Mouse (Mus musculus): ENCODE measurements around the gene Tpra1.

Tpra1 gene

DNA sequence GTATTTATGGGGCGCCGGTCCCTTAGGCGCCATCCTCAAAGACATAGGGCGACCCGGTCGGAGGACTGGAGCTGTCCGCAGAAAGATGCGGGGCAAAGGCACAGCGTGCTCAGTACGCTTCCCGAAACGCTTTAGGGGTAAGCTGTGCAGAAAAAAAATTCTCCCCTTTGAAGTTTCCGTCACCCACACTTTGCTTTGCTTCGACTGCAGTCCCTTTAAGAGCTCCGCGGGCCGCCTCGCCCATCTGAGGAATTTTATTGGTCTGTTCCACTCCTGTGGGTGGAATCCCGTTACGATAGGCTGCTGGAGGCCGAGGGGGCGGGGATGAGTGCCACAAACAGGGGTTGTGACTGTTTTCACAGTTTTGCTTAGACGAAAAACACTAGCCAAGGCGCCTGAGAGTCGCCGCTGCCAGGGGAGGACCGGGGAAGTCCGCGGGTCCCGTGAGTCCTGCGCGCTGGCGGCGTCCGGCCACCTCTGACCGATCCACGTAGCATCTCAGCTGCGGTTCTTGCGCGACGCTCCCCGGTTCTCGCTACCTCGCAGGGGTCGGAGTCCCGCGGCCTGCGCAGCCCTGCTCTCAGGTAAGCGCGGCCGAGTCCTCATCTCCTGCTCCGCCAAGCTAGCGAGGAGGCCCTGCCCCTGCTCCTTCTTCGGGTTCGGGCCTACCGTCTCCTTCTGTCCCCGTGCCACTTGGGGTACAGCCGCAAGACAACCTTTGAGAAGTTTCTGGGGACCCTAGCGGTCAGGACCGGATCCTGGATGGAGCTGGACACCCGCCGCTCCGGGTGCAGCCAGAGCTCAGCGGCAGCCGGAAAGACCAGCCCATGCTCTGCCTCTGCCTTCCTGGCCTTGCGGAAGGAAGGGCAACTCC lies at the start of gene Tpra1:
TSS of gene Tpra1 (plus strand) at position 305 of the 874 bp plus-strand sequence.
- peak; percentile 98 for DNase-seq

DNA sequence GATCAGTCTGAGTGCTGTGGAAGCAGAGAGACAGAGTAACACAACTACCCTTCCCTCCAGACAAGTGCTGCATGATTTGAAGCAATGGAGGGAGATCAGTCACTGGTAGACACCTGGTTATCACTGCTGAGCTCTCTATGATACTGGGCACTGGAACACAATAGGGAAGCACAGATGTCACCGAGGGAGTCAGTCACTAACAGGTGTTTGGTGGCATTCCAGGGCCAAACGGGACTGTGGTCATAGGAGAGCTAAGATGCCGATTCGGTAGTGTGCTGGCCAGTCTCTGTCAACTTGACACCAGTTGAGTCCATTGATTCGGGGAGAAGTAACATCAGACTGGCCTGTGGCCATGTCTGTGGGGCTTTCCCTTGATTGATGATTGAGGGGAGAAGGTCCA lies 47.5 kb upstream of the Tpra1 start:
- no peak for DNase-seq

DNA sequence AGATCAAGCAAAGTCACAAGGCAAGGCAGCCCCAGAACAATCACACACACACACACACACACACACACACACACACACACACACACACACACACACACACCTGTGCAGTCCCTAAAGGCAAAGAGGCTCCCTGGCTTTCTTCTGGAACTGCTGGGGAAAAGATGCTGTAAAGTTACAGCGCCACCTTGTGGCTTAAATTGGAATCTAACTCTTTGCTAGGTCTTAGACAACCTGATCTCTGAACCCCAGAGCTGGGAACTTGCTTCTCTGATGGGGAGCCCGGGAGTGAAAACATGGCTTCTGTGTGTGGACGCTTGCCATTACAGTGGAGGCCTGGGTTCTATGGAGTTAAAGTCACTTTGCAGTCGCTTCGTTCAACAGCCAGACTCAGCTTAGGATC lies 46.4 kb upstream of the Tpra1 start:
- DNase-seq: no peak

DNA sequence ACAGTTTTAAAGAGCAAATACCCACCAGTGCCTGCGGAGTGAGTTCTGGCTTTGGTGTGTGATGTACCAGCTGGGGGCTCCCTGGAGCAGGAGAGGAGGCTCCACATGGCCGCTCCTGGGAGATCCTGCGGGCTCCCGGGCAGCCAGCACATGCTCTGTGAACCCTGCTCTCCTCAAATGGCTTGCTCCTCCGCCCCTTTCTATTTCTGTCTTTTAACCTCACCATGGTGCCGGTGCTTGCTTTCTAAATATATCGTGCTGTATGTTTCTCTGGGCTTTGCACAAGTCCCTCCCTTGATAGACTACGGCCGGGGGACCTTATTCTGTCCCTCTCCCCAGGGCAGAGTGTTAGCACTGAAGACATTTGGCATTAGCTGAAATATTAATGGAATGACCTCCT lies 44.8 kb upstream of the Tpra1 start:
- DNase-seq: peak; percentile 65

DNA sequence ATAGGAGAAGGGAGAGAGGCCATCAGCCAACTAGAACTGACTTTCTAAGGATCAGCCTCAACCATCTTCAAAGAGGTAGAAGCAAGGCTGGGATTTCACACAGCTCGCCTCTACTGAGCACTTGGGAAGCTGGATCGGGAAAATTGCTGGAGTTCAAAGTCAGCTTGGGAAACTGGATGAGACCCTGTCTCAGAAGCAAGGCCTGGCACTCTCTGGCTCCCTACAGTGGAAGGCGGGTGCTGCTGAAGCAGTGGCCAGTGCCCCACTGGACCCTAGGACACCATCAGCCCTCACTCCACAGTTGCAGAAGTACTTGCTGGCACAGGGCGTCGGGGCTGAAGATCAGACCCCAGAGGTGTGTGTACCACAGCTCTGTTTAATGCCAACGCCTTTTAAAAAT lies 44.2 kb upstream of the Tpra1 start:
- no peak for DNase-seq

DNA sequence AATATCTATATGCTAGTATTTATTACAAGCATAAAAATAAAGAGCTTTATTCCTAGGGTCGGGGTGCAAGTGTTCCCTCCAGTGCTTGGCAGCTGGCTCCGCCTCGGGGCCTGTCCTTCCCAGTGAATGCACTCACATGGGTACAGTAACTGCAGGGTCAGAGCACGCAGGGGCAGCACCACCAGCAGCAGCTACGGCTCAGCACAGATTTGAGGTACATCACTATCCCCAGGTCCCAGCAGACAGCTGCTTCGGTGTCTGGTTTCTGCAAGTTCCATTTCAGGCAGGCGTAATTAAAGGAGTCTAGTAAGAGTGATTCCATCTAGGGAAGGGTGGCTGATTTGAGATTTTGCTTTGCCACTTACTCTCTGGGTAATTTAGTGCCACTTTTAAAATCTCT lies 43.7 kb upstream of the Tpra1 start:
- DNase-seq: no peak

DNA sequence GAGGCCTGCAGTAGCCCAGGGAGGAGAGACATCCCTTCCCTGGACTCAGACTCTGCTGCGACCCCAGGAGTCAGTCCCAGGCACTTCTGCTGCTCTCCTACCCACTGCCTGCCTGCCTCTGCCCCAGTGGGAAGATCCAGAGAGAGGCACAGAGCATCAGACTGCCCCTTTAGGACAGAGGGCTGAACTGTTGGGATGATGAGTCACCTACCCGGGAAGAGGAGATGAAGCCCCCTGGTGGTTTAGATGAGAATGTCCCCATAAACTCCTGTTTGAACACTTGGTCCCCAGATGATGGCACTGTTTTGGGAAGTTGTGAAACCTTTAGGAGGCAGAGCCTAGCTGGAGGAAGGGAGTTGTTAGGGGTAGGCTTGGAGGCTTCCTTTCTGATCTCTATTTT lies 41.1 kb upstream of the Tpra1 start:
- DNase-seq: no peak

DNA sequence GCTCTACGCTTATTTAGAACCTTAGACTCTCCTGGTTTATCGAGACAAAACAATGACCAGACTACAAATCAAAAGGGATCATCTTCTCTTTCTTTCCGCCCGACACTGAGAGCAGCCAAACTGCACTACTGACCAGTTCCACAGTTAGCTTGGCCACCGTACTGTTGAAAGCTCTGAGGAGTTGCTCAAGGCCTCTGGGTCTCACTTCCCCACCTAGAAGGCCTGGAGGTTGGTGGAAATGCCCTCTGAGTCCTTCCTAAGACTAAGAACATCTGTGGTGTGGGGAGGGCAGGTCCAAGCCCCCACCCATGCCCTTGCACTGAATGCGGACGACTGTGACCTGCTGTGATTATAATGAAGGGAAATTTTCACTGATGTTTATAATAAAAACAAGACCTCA lies 36.3 kb upstream of the Tpra1 start:
- no peak for DNase-seq

DNA sequence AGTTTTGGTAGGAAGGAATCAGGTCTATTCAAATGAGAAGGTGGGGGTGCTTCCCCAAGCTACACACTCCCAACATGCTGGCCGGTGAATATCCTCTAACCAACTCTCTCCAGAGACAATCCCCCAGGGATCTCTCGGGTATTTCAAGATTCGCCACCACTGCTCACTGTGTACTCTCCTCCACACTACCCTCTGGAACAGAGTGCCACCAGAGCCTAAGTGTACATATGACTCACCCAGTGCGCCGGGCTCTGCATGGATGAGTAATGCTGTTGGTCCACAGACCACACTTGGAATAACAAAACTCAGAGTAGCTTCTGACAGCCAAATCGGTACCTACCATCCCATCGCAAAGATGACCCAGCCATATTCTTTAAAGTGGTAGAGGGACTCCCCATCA lies 32.6 kb upstream of the Tpra1 start:
- no peak for DNase-seq

DNA sequence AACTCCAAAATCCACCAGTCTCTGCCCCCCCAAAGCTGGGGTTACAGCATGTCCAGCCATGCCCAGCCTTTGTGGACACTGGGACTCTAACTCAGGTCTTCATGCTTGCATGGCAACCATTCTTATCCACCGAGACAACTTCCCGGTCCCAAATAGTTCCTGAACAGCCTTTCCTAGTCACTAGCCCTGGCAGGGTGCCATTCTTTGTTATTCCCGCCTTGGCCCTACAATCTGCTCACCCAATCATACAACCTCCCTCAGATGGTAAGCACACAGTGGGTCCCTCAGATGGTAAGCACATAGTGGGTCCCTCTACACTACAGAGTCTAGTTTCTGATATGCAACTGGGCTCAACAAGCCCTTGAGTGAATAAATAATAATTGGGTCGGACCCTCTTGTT lies 31.5 kb upstream of the Tpra1 start:
- DNase-seq: no peak

DNA sequence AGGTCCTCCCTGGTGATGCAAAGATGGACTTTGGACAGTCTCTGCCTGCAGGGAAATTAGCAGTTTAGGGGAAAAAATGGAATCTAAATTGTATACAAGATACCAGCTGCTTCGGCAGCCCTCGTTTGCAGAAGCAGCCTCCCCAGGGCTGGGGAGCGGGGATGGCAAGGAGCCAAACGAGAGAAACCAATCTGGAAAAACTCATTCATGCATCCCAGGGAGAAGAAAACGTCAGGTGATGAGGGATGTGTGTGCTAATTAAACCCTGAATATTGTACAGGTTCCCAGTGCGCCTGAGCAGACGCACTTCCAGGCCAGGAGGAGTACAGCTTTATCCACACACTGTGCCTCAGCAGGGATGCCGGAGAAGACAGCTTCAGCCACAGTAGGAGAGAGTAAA lies 30.5 kb upstream of the Tpra1 start:
- DNase-seq: no peak

DNA sequence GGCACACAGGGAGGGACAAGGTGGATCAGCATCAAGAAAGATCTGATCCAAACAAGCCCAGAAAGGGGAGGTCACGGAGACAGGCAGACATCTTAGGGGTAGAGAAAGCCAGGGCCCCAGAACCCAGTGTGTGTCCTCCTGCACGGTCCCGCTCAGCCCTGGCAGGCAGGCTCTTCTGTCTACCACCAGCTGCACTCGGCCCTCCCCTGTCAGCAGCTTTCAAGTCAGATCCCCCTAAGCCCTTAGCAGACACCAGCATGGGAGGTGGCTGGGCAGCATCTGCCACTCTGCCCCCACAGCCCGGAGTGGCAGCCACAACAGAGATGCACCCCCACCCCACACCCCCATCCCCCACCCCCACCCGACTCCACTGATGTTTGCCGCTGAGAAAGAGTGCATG lies 29.2 kb upstream of the Tpra1 start:
- no peak for DNase-seq

DNA sequence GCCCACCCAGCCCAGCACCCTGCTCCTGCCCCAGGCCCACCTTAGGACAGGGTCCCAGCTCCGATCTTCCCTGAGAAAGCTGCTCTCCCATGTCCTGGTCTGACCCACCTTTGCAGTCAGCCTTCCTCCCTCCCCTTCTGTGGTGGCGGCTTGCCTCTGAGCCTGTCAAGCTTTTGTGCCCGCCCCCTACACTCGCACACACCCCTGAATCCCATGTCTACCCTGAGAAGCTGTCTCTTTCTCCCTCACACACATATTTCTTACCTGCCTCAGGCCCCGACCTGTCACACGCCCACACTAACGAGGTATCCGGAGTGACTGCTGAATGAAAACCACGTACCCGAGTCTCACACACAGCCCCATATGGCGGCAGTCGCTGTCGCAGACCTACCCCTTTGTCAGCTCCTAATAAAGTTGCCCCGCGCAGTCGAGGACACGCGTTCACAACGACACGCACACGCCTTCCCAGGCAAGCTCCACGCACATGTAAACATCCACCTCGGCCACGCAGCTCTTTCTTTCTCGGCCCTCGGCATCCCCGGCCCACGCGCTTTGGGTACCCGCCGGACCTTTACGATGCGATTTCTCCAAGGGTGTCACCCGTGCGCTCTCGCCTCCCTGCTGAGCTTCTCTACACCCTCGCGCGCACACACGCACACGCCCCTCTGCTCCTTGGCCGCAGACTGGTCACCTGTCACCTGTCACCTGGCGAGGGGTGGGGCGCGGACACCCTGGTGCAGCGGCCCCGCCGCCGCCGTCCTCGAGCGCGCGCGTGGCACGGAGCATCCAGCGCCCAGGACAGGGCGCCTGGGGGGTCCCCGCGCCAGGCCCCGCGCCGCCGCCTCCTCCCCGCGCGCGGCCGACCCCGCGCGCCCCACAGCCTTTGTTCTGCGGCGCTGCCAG lies 27.8 kb upstream of the Tpra1 start:
- no peak for DNase-seq

DNA sequence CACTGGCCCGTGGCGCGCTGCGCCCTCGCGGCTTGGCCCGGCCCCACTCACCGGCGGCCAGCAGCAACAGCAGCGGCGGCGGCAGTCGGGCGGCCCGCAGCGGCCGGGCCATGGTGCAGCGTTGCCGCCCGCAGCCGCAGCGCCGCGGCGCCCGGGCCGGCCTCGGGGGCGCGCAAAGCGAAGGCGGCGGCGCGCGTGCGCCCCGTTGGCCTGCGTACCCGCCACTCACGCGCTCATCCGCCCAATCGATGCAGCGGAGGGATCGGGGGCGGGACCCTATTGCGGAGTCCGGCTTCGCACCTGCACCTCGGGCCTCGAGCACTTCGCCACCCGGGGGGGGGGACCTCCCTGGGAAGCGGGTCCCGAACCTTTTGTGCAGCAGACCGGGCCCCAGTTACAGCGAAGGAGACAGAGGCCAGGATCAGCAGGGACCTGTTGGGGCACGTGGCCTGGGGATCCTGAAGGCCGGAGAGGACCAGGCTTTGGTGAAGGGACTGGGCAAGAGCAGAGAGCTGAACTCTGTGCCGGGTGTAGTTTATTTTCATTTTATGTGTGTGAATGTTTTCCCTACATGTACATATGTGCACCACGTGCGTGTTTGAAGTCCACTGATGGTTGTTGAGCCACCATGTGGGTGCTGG lies 27.1 kb upstream of the Tpra1 start, which contains the start of gene Podxl2:
TSS of gene Podxl2 (minus strand) at position 177 of the 641 bp plus-strand sequence.
- DNase-seq: peak; percentile 30

DNA sequence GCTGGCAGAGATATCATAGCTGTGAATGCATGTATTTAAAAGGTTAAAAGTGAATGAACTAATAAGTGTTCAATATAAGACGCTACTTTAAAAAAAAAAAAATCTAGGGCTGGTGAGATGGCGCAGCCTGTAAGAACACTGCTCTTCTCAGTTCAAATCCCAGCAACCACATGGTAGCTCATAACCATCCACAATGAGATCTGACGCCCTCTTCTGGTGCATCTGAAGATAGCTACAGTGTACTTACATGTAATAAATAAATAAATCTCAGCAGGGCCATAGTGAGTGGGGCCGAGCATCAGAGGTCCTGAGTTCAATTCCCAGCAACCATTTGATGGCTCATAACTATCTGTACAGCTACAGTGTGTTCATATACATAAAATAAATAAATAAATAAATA lies 22.6 kb upstream of the Tpra1 start:
- no peak for DNase-seq

DNA sequence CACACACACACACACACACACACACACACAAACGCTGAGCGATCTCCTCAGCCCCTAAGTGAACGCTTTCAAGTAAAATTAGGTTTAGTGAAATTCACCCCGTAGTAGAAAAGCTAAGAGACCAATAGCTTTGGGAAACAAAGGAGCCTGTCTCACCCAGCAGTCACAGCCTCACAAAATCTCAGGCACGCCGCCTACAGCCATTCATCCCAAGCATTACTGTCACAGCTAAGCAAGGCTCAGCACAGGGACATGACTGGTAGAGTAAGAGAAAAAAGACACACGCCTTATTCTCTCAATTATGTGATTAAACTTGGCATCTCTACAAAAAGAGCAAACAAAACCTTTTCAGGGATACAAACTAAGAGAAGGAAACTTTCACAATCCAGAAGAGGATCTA lies 20.7 kb upstream of the Tpra1 start:
- no peak for DNase-seq

DNA sequence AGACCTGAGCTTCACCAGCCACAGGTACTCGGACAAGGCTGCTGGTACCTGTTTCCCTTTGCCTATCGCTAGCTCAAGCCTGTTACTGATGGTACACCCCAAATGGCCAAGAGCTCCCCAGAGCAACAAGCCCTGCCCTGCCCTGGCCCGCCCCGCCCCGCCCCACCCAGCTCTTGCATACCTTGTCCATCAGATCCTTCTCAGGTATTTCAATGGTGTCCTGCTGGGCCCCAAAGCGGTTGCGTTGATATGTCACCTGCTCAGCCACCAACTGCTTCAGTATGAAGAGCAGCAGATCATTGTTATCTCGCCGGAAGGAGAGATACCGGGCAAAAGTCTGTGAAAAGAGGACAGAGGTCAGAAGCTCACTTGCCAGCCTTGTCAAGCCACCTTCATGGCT lies 17.9 kb upstream of the Tpra1 start:
- DNase-seq: no peak

DNA sequence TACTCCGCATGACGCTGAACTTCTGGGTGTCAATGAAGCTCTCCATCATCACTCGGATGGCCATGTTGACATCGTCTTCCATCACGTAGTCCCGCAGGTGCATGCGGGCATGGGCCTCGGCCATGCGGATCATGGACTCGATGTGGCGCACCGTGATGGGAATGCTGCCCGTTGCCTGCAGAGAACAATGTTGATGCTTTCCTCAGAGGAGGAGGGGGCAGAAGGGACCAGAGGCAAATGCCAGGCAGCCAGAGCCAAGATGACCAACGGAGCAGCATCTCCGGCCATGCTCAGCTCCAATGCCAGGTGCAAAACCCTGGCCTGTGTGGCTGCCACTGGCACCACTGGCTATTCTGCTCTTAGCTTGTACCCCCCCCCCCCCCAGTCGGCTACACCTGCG lies 17.4 kb upstream of the Tpra1 start:
- no peak for DNase-seq

DNA sequence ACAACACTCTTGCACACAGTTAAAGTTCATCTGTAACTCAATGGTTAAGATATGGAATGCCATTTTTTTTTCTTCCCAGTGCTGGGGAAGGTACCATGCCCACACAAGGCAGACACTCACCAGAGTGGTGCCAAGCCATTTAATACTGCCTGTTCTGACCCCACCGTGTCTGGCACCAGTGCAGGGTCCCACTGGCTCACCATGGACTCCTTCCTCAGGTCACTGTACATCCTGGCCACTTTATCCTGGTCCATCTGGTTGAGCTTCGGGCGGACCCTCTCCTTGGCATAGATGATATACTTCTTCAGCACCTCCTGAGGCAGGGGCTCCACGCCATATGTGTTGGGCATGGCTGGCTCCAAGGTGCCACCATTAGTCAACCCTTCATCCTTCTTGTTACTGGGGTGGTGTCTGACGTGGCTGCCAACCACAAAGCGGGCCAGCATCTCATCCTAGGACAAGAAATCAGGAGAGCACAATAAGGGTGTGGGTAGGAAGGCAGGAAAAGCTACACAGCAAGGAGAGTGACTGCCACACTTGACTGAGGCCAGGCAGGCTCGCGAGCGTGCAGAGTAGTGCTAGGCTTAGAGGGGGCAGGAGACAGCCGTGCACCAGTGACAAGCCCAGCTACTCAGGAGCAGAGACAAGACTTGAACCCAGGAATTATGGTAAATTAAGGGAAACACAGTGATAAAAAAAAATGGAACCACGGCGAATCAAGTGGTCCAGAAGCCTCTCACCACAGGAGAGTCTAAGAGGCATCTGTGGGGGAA lies 16.2 kb upstream of the Tpra1 start:
- DNase-seq: no peak

DNA sequence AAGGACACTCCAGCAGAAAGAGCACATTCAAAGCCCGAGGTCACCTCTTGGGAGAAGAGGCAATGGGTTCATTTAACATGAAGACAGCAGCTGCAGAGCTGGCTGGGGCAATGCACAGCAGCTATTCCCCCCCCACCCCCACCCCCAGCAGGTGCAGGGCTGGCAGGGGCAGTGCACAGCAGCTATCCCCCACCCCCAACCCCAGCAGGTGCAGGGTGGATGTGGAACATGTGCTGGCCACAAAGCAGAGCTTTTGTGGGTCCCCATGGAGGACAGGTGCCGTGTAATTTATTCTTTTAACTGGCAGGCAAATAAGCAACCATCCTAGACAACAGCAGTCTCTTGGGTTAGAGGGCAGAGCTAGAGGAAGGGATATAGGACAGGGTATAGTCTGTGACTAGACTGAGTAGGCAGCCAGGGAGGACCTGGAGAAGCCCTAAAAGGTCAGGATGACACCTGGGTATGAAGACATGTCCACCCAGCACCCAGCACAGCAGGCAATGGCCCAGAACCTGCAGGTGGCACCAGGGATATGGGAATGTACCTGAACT lies 15.6 kb upstream of the Tpra1 start:
- DNase-seq: no peak

DNA sequence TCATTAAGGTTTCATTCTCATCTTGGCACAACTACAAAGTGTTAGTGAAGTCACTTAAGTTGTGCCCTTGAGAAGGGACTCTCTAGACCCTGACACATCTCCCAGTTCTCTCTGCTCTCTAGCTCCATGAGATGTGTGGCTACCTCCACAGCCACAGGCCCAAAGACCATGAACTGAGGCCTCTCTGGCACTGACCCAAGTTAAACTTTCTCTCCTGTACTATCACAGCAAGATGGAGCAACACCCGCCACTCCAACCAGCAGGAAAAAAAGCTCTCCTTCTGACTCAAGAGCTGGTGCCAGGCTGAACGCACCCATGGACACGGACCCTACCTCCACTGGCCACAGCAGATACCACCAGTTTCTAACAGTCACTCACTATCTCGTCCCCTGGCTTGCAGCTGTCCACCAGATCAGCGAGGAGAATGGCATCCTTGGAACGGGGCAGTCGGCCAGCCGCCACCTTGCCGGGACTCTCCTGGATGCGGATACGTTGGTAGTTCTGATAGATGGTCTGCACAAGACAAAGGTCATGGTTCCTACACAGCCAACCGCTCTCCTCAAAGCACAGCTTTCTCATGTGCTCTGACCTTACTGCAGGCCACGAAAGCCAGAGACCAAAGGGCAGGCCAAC lies 12.5 kb upstream of the Tpra1 start:
- DNase-seq: no peak

DNA sequence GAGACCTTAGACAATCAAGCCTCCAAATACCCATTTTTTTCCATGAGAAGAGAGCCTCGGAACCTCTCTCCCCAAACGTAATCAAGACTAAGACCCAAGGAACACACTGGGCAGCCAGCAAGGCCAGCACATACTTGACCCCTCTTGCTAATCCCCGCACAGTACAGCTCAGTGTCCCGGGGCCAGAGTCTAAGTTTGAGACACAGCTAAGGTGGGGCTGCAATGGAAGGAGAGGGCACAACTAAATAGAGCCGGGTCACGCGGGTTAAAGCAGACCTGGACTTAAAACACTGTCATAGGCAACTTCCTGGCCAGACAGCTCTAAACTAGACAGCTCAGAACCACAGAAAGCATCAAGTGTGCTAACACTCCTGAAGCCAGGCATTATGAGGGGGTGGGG lies 11.2 kb upstream of the Tpra1 start:
- no peak for DNase-seq

All from kidney, adult 11 months (tissue).